Mouse (Mus musculus) gastrocnemius, adult 2 months (tissue): ENCODE measurements around the gene Nolc1. TPM values are rescaled to one million over a fixed set of nuclear protein-coding genes. Genes with fewer than 3 reads are reported as not detected.

Experiments
- DNase-seq: peaks from one replicate; pipeline ENCODE4 v3.0.0; 2022
- H3K27ac ChIP-seq: fragments of 200-600 bp; 2 replicates; pipeline ENCODE4 v1.8.1; 2022; ENCODE audit warnings: mild to moderate bottlenecking
- H3K4me3 ChIP-seq: fragments of 200-600 bp; 2 replicates; pipeline ENCODE4 v1.8.1; 2022; ENCODE audit warnings: mild to moderate bottlenecking, moderate library complexity
- CTCF ChIP-seq: fragments of 200-600 bp; IDR thresholded peaks from 2 replicates; pipeline ENCODE4 v1.8.1; 2022; ENCODE audit warnings: antibody characterized with exemption, mild to moderate bottlenecking, moderate library complexity
- intact Hi-C: fragments of 180-260 bp; cut with DNase I; formaldehyde crosslinking; loops from one replicate; pipeline ENCODE4 v1.15.1; 2025
- total RNA-seq, 2 experiments: library from RNA; stranded (reverse); gene quantifications; 2 replicates each; pipeline ENCODE4 v1.2.3; 2021

Gene Nolc1
- total RNA-seq, 2 experiments from 2014 or later, result 22.4 to 22.5 TPM

DNA sequence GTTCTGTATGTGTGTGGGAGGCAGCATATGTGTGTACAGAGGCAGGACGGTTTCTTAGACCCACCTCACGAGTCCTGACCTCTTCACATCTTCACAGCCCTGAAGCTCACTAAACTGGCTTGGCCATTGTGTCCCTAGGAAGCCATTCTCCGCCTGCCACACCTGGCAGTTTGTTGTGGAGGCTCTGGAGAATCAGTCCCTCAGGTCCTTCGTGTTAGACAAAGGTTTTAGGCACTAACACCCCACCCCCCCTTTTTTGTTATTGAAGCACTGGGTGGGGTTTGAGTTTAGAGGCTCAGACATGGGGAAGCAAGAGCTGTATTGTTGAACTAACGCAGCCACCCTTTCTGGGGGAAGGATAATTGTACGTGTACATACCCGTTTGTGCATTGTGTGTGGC lies 2.4 kb upstream of the Nolc1 start:
- DNase-seq, result no peak
- intact Hi-C loops, result loop anchor here (1.0 kb wide), 1 partner anchor 15 kb away; no protein-coding TSS in a partner anchor
- Histone ChIP-seq H3K4me3 (no peak overlapping the region), H3K27ac (no peak overlapping the region)
- no peak for TF ChIP-seq CTCF

DNA sequence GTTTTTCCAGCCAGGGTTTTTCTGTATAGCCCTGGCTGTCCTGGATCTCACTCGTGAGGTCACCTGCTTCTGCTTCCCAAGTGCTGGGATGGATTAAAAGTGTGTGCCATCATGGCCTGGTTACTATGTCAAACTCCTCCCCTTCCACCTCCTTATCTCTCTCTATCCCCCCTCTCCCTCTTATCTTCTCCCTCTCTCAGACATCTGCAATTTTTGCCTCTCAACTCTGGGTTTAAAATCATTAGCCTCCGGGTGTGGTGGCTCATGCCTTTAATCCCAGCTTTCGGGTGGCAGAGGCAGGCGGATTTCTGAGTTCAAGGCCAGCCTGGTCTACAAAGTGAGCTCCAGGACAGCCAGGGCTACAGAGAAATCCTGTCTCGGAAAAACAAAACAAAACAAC lies 1.4 kb upstream of the Nolc1 start:
- TF ChIP-seq CTCF, result no peak
- no peak overlapping the region for H3K27ac ChIP-seq
- H3K4me3 ChIP-seq, result no peak overlapping the region
- DNase-seq, result no peak
- intact Hi-C loops, result no loop called here

- no peak for DNase-seq
- Histone ChIP-seq H3K4me3 (no peak overlapping the region), H3K27ac (no peak overlapping the region)
- TF ChIP-seq CTCF, result no peak
- intact Hi-C loops, result loop anchor here (5.0 kb wide), 1 partner anchor 494 kb away; the partner anchor contains the start of genes Arl3 and Sfxn2
Measured at GRCm38 (mm10) chr19:46078535-46078934, 2.9 kb downstream of the Nolc1 start.

DNA sequence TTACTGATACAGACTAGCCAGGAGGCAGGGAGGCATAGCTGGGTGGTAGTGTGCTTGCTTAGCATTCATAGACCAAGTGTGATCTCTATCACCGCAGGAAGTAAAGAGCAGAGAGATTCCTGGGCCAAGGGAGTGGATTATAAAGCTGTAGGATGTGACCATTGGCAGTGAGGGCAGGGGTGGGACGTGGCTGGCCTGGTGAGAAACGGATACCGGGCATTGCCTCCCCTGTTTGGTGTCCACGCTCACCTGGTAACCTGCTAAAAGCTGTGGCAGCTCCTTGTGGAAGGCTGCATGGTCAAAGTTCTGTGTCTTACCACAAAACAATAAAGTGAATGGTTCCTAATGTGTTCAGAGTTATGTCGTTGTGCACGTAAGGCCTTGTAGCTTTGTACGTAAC lies 9.5 kb downstream of the Nolc1 start:
- DNase-seq, result no peak
- no peak overlapping the region for H3K4me3 ChIP-seq
- TF ChIP-seq CTCF, result no peak
- intact Hi-C loops, result loop anchor here (5.0 kb wide), 1 partner anchor 42 kb away; no protein-coding TSS in a partner anchor
- no peak overlapping the region for H3K27ac ChIP-seq

- peak; percentile 88 for TF ChIP-seq CTCF
- intact Hi-C loops, result loop anchor here (2.0 to 5.0 kb wide), 3 partner anchors 41 to 222 kb away; no protein-coding TSS in a partner anchor
- peak; percentile 48 for DNase-seq
- H3K4me3 ChIP-seq, result no peak overlapping the region
- H3K27ac ChIP-seq, result no peak overlapping the region
Measured at GRCm38 (mm10) chr19:46086337-46086736, 10.7 kb downstream of the Nolc1 start.

- H3K27ac ChIP-seq, result no peak overlapping the region
- intact Hi-C loops, result loop anchor here (2.0 to 5.0 kb wide), 3 partner anchors 39 to 221 kb away; no protein-coding TSS in a partner anchor
- H3K4me3 ChIP-seq, result no peak overlapping the region
- no peak for TF ChIP-seq CTCF
- peak; percentile 29 for DNase-seq
Measured at GRCm38 (mm10) chr19:46087871-46088270, 12.2 kb downstream of the Nolc1 start.

- H3K27ac ChIP-seq, result no peak overlapping the region
- DNase-seq, result no peak
- intact Hi-C loops, result no loop called here
- H3K4me3 ChIP-seq, result no peak overlapping the region
- no peak for TF ChIP-seq CTCF
Measured at GRCm38 (mm10) chr19:46091641-46092040, 16.0 kb downstream of the Nolc1 start.

DNA sequence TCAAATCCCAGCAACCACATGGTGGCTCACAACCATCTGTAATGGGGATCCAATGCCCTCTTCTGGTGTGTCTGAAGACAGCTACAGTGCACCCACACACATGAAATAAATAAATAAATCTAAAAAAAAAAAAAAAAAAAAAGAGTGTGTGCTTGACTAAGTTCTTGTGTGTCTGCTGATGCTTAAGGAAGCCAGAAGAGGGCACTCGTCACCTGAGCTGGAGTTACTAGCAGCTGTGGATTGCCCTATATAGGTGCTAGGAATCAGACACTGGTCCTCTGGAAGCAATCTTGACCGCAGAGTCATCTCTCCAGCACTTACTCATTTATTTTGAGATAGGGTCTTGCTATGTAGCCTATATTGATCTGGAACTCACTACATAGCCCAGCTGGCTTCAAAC lies 18.5 kb downstream of the Nolc1 start:
- H3K27ac ChIP-seq, result no peak overlapping the region
- intact Hi-C loops, result no loop called here
- no peak for TF ChIP-seq CTCF
- H3K4me3 ChIP-seq, result no peak overlapping the region
- no peak for DNase-seq

GRCm38 (mm10) chr19:46095291-46095690 lies 19.6 kb downstream of the Nolc1 start:
- intact Hi-C loops, result no loop called here
- Histone ChIP-seq H3K4me3 (no peak overlapping the region), H3K27ac (no peak overlapping the region)
- no peak for DNase-seq
- TF ChIP-seq CTCF, result no peak

- no peak for TF ChIP-seq CTCF
- DNase-seq, result no peak
- Histone ChIP-seq H3K4me3 (no peak overlapping the region), H3K27ac (no peak overlapping the region)
- intact Hi-C loops, result no loop called here
Measured at GRCm38 (mm10) chr19:46096396-46096795, 20.7 kb downstream of the Nolc1 start.

DNA sequence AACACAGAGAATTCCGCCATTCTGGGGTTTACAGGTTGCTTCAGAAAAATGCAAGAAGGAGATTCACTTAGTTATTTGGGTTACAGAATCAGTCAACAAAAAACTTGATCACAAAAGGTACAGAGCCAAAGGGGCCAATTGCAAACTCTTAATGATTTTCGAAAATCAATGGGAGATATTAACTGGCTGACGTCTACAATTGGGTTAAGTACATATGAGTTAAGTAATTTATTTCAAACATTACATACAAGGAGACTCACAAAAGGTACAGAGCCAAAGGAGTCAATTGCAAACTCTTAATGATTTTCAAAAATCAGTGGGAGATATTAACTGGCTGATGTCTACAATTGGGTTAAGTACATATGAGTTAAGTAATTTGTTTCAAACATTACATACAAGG lies 23.9 kb downstream of the Nolc1 start:
- DNase-seq, result no peak
- intact Hi-C loops, result no loop called here
- H3K4me3 ChIP-seq, result no peak overlapping the region
- no peak for TF ChIP-seq CTCF
- H3K27ac ChIP-seq, result no peak overlapping the region

DNA sequence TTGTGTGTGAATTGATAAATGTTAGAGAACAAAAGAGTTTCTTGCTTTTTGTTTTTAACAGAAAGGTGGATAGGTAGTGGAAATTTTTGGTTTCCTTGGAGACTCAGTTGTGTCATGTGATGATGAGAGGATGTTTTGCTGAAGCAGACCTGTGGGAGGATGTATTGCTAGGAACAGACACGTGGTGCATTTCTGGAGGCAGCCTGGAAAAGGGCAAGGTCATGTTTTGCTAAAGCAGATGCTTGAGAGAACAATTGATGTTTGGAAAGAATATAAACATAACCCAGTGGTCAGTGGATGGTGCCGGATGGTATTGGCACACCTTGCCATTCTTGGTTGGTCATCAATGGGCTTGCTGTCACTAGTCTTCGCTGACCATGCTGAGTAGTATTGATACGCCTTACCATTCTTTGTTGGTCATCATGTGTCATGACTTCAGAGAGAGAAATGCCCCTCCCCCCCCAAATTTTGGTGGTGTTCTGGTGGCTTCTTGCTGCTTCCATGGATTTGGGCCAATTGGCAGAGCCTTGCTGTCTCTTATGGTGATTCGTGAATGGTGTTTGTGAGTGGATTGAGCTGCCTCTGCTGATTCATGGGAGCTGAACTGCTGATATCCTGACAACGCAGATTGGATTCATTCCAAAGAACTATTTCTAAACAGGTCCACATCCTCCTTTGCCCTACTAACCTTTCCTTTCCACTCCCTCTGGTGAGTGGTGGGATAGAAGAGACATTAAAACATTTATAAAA lies 27.9 kb downstream of the Nolc1 start:
- Histone ChIP-seq H3K27ac (no peak overlapping the region), H3K4me3 (no peak overlapping the region)
- intact Hi-C loops, result no loop called here
- TF ChIP-seq CTCF, result no peak
- no peak for DNase-seq

DNA sequence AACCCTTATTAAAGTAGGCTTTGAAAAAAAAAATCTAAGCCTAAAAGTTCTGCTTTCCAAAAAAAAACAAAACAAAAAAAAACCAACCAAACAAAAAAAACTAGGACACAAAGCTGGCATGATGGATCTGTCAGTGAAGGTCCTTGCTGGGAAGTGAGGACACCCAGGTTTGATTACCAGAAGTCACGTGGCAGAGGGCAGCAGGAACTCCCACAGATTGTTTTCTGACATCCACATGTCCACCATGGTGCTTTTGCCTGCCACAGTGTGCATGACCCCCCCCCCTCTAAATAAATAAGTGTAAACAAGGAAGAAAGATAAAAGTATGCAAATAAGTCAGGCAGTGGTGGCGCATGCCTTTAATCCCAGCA lies 28.5 kb downstream of the Nolc1 start:
- TF ChIP-seq CTCF, result no peak
- no peak overlapping the region for H3K4me3 ChIP-seq
- H3K27ac ChIP-seq, result no peak overlapping the region
- no peak for DNase-seq
- intact Hi-C loops, result no loop called here

GRCm38 (mm10) chr19:46110214-46110613 lies 34.6 kb downstream of the Nolc1 start:
- H3K4me3 ChIP-seq, result no peak overlapping the region
- no peak for TF ChIP-seq CTCF
- intact Hi-C loops, result no loop called here
- no peak overlapping the region for H3K27ac ChIP-seq
- no peak for DNase-seq
